Mouse (Mus musculus) thymus, adult 2 months (tissue): Measurements from ENCODE around the gene Gpr18.

Experiments
- CTCF ChIP-seq: fragments of 200-500 bp; IDR thresholded peaks from 2 replicates; pipeline ENCODE4 v1.5.1; 2012; ENCODE audit warnings: mild to moderate bottlenecking, control low read depth, low read length, moderate library complexity, borderline replicate concordance; ENCODE audit not compliant: control insufficient read depth, poor library complexity, insufficient read depth; ENCODE audit errors: extremely low read depth
- POLR2A ChIP-seq: fragments of 200-500 bp; IDR thresholded peaks from 2 replicates; pipeline ENCODE4 v1.6.1; 2012; ENCODE audit warnings: mild to moderate bottlenecking, low read length, control low read depth, moderate library complexity; ENCODE audit not compliant: control insufficient read depth, poor library complexity, insufficient read depth; ENCODE audit errors: extremely low read depth

DNA sequence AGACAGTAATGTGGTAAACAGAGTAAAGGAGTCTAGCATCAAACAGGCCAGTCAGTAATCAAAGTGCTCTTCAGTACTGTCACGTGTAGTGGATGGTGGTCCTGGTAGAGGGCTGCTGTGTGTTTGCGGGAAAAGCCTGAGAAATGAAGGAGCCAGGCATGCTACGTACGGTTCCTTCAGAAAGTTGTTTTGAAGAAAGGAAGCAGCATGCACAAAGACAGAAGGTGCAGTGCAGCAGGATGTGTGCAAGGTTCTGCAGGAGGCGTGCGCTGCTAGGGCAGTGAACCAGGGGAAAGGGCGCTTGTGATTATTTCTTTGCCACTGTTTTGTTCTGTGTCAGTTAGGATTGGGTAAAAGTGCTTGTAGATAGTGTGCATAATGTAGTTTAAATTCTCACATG lies 34.4 kb downstream of the Gpr18 start:
- no peak for TF ChIP-seq CTCF
- no peak for TF ChIP-seq POLR2A
